Mouse (Mus musculus) fibroblast of lung, adult 2 months (primary cell): Measurements from ENCODE around the gene Catsperg1.

Experiments used
- DNase-seq: peaks from one replicate; pipeline ENCODE4 v3.0.0-alpha.2; 2011; ENCODE audit warnings: low read depth

The Catsperg1 gene

DNA sequence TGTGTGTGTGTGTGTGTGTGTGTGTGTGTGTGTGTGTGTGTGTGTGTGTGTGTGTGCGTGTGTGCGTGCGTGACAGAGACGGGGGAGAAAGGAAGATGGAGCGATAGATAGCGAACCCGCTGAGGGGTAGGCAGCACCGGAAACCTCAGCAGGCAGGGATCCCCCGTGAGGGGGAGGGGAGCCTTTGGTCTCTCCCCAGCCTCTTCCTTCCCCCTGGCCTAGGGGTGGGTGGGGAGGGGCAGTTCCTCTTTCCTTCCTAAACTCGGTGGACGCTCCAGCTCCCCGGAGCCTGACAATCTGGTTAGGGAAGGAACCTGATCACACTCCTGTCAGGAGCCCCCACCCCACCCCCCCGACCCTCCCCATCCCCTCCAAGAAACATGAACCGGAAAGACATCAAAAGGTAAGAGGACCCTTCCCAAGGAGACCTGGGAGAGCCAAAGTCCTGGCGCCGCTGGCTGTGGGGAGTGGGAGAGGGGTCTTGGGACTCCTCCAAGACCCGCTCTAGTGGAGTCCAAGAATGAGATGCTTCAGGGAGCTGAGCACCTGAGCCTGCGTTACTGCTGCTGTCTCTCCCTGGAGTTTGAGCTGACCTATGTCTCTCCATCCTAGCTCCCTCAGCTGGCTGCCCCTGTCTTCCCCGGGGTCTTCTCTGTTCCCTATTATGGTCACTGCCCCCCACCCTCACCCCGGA lies 79.0 kb downstream of the Catsperg1 start, which contains the start of gene Rasgrp4:
TSS of gene Rasgrp4 (plus strand) at position 159 of the 694 bp plus-strand sequence.
- no peak for DNase-seq

DNA sequence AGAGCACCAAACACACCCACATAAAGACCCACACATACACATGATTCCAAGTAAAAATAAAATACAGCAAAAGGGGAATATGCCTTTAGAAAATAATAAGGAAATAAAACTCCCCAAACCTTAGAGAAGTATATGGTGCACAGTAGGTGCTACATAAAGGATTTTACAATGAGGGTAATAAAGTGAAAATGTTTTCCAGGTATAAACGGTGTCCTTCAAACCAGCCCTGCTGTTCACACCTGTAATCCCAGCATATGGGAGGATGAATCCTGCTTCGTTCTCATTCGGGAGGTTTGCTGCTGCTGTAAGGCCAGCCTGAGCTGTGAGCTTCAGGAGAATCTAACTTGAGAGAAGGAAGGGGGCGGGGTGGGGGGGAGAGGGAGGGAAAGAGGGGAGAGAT lies 79.6 kb downstream of the Catsperg1 start:
- DNase-seq: no peak
